Mouse (Mus musculus) erythroblast, embryonic 14.5 days (primary cell): ENCODE results near the gene Caskin1. TPM values are rescaled to one million over a fixed set of nuclear protein-coding genes. Genes with fewer than 3 reads are reported as not detected.
A peak's percentile ranks its signal among the peaks of the same experiment; 100 is the strongest.

ENCODE experiments used
- H3K27me3 ChIP-seq: 2 replicates; pipeline ENCODE4 v1.6.1; 2012; ENCODE audit warnings: inconsistent platforms; ENCODE audit not compliant: control insufficient read depth
- H3K36me3 ChIP-seq: 2 replicates; pipeline ENCODE4 v1.6.1; 2012; ENCODE audit warnings: mild to moderate bottlenecking, inconsistent platforms; ENCODE audit not compliant: control insufficient read depth
- H3K4me1 ChIP-seq: 2 replicates; pipeline ENCODE4 v1.6.1; 2012; ENCODE audit warnings: inconsistent platforms; ENCODE audit not compliant: control insufficient read depth
- H3K4me3 ChIP-seq: replicated peaks from 2 replicates; pipeline ENCODE3; 2012; ENCODE audit warnings: moderate library complexity, mild to moderate bottlenecking, inconsistent platforms
- H3K9me3 ChIP-seq: 2 replicates; pipeline ENCODE4 v1.6.1; 2012; ENCODE audit warnings: low read length, inconsistent platforms, mixed read lengths; ENCODE audit not compliant: control insufficient read depth
- GATA1 ChIP-seq: IDR thresholded peaks from 2 replicates; pipeline ENCODE4 v1.6.1; 2012; ENCODE audit warnings: low read length, inconsistent platforms, mixed read lengths
- TAL1 ChIP-seq: IDR thresholded peaks from 3 replicates; pipeline ENCODE4 v1.6.1; 2012; ENCODE audit warnings: low read length, inconsistent platforms, mixed read lengths
- polyA plus RNA-seq: library from polyadenylated mRNA; stranded (reverse); fragments of >175 nt; gene quantifications from 2 replicates; pipeline ENCODE4 v1.2.3, GENCODE M21; 2012

The Caskin1 gene
- polyA plus RNA-seq, 1 experiment: not detected

- H3K4me1 ChIP-seq: peaks cover 53% of the 10 kb centered on the region
- TF ChIP-seq TAL1: no peak
- TF ChIP-seq GATA1: no peak
- H3K9me3 ChIP-seq: no peaks in the 10 kb centered on the region
- H3K27me3 ChIP-seq: peaks cover 10% of the 10 kb centered on the region; the same call in 1 of the 2 replicates
- H3K4me3 ChIP-seq: peak overlapping the region; percentile 61
- H3K36me3 ChIP-seq: peaks cover 21% of the 10 kb centered on the region
These were observed 44.9 kb downstream of the Caskin1 start for GRCm38 (mm10) chr17:24533099-24533992.

GRCm38 (mm10) chr17:24534160-24534718, 45.8 kb downstream of the Caskin1 start, which contains the start of gene Rab26:
Gene Rab26 (minus strand): TSS chr17:24534210.
- TF ChIP-seq TAL1: no peak
- no peak for TF ChIP-seq GATA1
- Histone ChIP-seq H3K9me3 (no peaks in the 10 kb centered on the region), H3K27me3 (peaks cover 10% of the 10 kb centered on the region; the same call in 1 of the 2 replicates), H3K4me1 (peaks cover 44% of the 10 kb centered on the region), H3K4me3 (peak within 1 kb of the TSS; percentile 61), H3K36me3 (peaks cover 17% of the 10 kb centered on the region)

- Histone ChIP-seq H3K36me3 (peaks cover 7% of the 10 kb centered on the region), H3K9me3 (no peaks in the 10 kb centered on the region), H3K4me3 (no peak overlapping the region), H3K27me3 (peaks cover 10% of the 10 kb centered on the region; the same call in 1 of the 2 replicates), H3K4me1 (peaks cover 33% of the 10 kb centered on the region)
- TF ChIP-seq GATA1 (no peak), TAL1 (no peak)
These were observed 46.9 kb downstream of the Caskin1 start for GRCm38 (mm10) chr17:24535300-24535699.

DNA sequence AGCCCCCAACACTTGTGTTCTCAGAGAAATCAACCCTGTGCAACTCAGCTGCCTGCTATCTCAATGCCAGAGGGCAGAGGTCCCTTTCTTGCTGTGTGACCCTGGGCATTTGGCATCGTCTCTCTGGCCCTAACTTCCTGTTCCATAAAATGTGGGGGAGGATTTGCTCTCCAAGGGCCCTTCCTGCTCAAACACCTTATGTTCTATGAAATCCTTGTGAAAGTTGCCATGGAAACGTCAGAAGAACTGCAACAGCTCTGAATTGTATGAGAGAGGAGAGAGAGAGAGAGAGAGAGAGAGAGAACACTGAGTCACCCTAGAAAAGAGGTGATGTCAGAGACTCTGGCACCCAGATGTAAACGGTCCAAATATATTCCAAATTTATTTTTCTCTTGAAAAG, 49.1 kb downstream of the Caskin1 start:
- no peaks in the 10 kb centered on the region for H3K9me3 ChIP-seq
- no peak overlapping the region for H3K4me3 ChIP-seq
- peaks cover 10% of the 10 kb centered on the region; the same call in 1 of the 2 replicates for H3K27me3 ChIP-seq
- peaks cover 19% of the 10 kb centered on the region for H3K4me1 ChIP-seq
- no peaks in the 10 kb centered on the region for H3K36me3 ChIP-seq
- TF ChIP-seq TAL1: no peak
- no peak for TF ChIP-seq GATA1

GRCm38 (mm10) chr17:24538950-24539349, 50.5 kb downstream of the Caskin1 start:
- no peaks in the 10 kb centered on the region for H3K36me3 ChIP-seq
- H3K4me1 ChIP-seq: peaks cover 5% of the 10 kb centered on the region
- no peaks in the 10 kb centered on the region for H3K9me3 ChIP-seq
- peaks cover 10% of the 10 kb centered on the region; the same call in 1 of the 2 replicates for H3K27me3 ChIP-seq
- TF ChIP-seq TAL1: no peak
- TF ChIP-seq GATA1: no peak
- no peak overlapping the region for H3K4me3 ChIP-seq

GRCm38 (mm10) chr17:24540375-24540774, 52.0 kb downstream of the Caskin1 start:
- H3K36me3 ChIP-seq: no peaks in the 10 kb centered on the region
- peaks cover 2% of the 10 kb centered on the region for H3K4me1 ChIP-seq
- H3K27me3 ChIP-seq: peaks cover 18% of the 10 kb centered on the region
- no peak for TF ChIP-seq TAL1
- no peak for TF ChIP-seq GATA1
- no peak overlapping the region for H3K4me3 ChIP-seq
- H3K9me3 ChIP-seq: no peaks in the 10 kb centered on the region

- TF ChIP-seq GATA1 (no peak), TAL1 (no peak)
- H3K4me1 ChIP-seq: peaks cover 21% of the 10 kb centered on the region
- no peaks in the 10 kb centered on the region for H3K36me3 ChIP-seq
- H3K9me3 ChIP-seq: no peaks in the 10 kb centered on the region
- peaks cover 12% of the 10 kb centered on the region for H3K27me3 ChIP-seq
- no peak overlapping the region for H3K4me3 ChIP-seq
These were observed 56.2 kb downstream of the Caskin1 start for GRCm38 (mm10) chr17:24544613-24545012.

DNA sequence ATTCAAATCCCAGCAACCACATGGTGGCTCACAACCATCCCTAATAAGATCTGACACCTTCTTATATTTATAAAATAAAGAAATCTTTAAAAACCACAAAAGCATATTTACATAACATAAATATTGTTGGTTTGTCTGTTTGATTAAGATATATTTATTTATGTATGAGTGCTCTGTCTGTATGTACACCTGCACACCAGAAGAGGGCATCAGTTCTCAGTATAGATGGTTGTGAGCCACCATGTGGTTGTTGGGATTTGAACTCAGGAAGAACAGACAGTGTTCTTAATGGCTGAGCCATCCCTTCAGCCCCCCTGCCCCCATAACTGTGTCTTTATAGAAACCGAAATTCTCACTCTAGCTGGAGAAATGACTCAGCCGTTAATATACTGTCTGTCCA, 56.8 kb downstream of the Caskin1 start:
- H3K4me1 ChIP-seq: peaks cover 28% of the 10 kb centered on the region
- TF ChIP-seq TAL1 (no peak), GATA1 (no peak)
- H3K36me3 ChIP-seq: no peaks in the 10 kb centered on the region
- H3K27me3 ChIP-seq: peaks cover 12% of the 10 kb centered on the region
- H3K4me3 ChIP-seq: no peak overlapping the region
- no peaks in the 10 kb centered on the region for H3K9me3 ChIP-seq

GRCm38 (mm10) chr17:24546234-24546633, 57.8 kb downstream of the Caskin1 start:
- Histone ChIP-seq H3K9me3 (no peaks in the 10 kb centered on the region), H3K4me1 (peaks cover 37% of the 10 kb centered on the region), H3K27me3 (peaks cover 12% of the 10 kb centered on the region), H3K4me3 (no peak overlapping the region), H3K36me3 (no peaks in the 10 kb centered on the region)
- TF ChIP-seq TAL1 (no peak), GATA1 (no peak)
